Mouse (Mus musculus) right cerebral cortex, postnatal 4 days (tissue): ENCODE results near the gene Tex21.
A peak's percentile ranks its signal among the peaks of the same experiment; 100 is the strongest.

Experiments used
- DNase-seq: peaks from one replicate; pipeline ENCODE4 v3.0.0-alpha.2; 2022

The Tex21 gene

GRCm38 (mm10) chr12:76246646-76247045 is at the start of gene Tex21:
Gene Tex21 (minus strand): TSS chr12:76246746.
- no peak for DNase-seq

- peak; percentile 72 for DNase-seq
Observed at GRCm38 (mm10) chr12:76293192-76293591, 46.6 kb upstream of the Tex21 start.

- no peak for DNase-seq
Observed at GRCm38 (mm10) chr12:76290271-76290670, 43.7 kb upstream of the Tex21 start.

GRCm38 (mm10) chr12:76289428-76289827 is 42.9 kb upstream of the Tex21 start:
- DNase-seq = no peak

- no peak for DNase-seq
Observed at GRCm38 (mm10) chr12:76288494-76288893, 41.9 kb upstream of the Tex21 start.

- no peak for DNase-seq
Observed at GRCm38 (mm10) chr12:76287986-76288385, 41.4 kb upstream of the Tex21 start.

- no peak for DNase-seq
Observed at GRCm38 (mm10) chr12:76285418-76285817, 38.9 kb upstream of the Tex21 start.

- no peak for DNase-seq
Observed at GRCm38 (mm10) chr12:76282532-76283173, 36.1 kb upstream of the Tex21 start.

- no peak for DNase-seq
Observed at GRCm38 (mm10) chr12:76282132-76282531, 35.6 kb upstream of the Tex21 start.

- DNase-seq = no peak
Observed at GRCm38 (mm10) chr12:76281111-76281660, 34.6 kb upstream of the Tex21 start.

GRCm38 (mm10) chr12:76280556-76280955 is 34.0 kb upstream of the Tex21 start:
- no peak for DNase-seq

GRCm38 (mm10) chr12:76278209-76278608 is 31.7 kb upstream of the Tex21 start:
- no peak for DNase-seq

- no peak for DNase-seq
Observed at GRCm38 (mm10) chr12:76272610-76273524, 26.3 kb upstream of the Tex21 start.

GRCm38 (mm10) chr12:76271516-76271915 is 25.0 kb upstream of the Tex21 start:
- DNase-seq = no peak

- no peak for DNase-seq
Observed at GRCm38 (mm10) chr12:76269196-76269595, 22.6 kb upstream of the Tex21 start.

GRCm38 (mm10) chr12:76268686-76269085 is 22.1 kb upstream of the Tex21 start:
- DNase-seq = no peak

GRCm38 (mm10) chr12:76266875-76267274 is 20.3 kb upstream of the Tex21 start:
- no peak for DNase-seq

GRCm38 (mm10) chr12:76265001-76265400 is 18.5 kb upstream of the Tex21 start:
- no peak for DNase-seq

- DNase-seq = peak; percentile 50
Observed at GRCm38 (mm10) chr12:76264325-76264965, 17.9 kb upstream of the Tex21 start.

GRCm38 (mm10) chr12:76263876-76264275 is 17.3 kb upstream of the Tex21 start:
- no peak for DNase-seq

- no peak for DNase-seq
Observed at GRCm38 (mm10) chr12:76262918-76263317, 16.4 kb upstream of the Tex21 start.

- no peak for DNase-seq
Observed at GRCm38 (mm10) chr12:76261556-76261955, 15.0 kb upstream of the Tex21 start.

- DNase-seq = no peak
Observed at GRCm38 (mm10) chr12:76260673-76261072, 14.1 kb upstream of the Tex21 start.
